Mouse (Mus musculus): Measurements from ENCODE around the gene Tatdn2.

The Tatdn2 gene

GRCm38 (mm10) chr6:113696582-113697221 lies at the start of gene Tatdn2:
Gene Tatdn2, plus strand, starts transcription at chr6:113697050.
- TF ChIP-seq GATA4 (IDR thresholded peaks at IDR 0.05; ENCODE audit: insufficient replicate concordance, low read length): no peak

- TF ChIP-seq GATA4 (IDR thresholded peaks at IDR 0.05; ENCODE audit: insufficient replicate concordance, low read length): no peak
These were observed 47.3 kb upstream of the Tatdn2 start for GRCm38 (mm10) chr6:113649346-113650196.

GRCm38 (mm10) chr6:113650197-113650640 lies 46.6 kb upstream of the Tatdn2 start:
- TF ChIP-seq GATA4 (IDR thresholded peaks at IDR 0.05; ENCODE audit: insufficient replicate concordance, low read length): no peak

GRCm38 (mm10) chr6:113651626-113652025 lies 45.2 kb upstream of the Tatdn2 start:
- TF ChIP-seq GATA4 (IDR thresholded peaks at IDR 0.05; ENCODE audit: insufficient replicate concordance, low read length): no peak

- no peak for TF ChIP-seq GATA4 (IDR thresholded peaks at IDR 0.05; ENCODE audit: insufficient replicate concordance, low read length)
These were observed 43.3 kb upstream of the Tatdn2 start for GRCm38 (mm10) chr6:113653551-113653950.

- TF ChIP-seq GATA4 (IDR thresholded peaks at IDR 0.05; ENCODE audit: insufficient replicate concordance, low read length): no peak
These were observed 42.7 kb upstream of the Tatdn2 start for GRCm38 (mm10) chr6:113654102-113654501.

GRCm38 (mm10) chr6:113654753-113655397 lies 42.0 kb upstream of the Tatdn2 start:
- TF ChIP-seq GATA4 (IDR thresholded peaks at IDR 0.05; ENCODE audit: insufficient replicate concordance, low read length): no peak

- no peak for TF ChIP-seq GATA4 (IDR thresholded peaks at IDR 0.05; ENCODE audit: insufficient replicate concordance, low read length)
These were observed 41.4 kb upstream of the Tatdn2 start for GRCm38 (mm10) chr6:113655475-113655874.

GRCm38 (mm10) chr6:113656847-113657246 lies 40.0 kb upstream of the Tatdn2 start:
- TF ChIP-seq GATA4 (IDR thresholded peaks at IDR 0.05; ENCODE audit: insufficient replicate concordance, low read length): no peak

- no peak for TF ChIP-seq GATA4 (IDR thresholded peaks at IDR 0.05; ENCODE audit: insufficient replicate concordance, low read length)
These were observed 38.6 kb upstream of the Tatdn2 start for GRCm38 (mm10) chr6:113658226-113658625.

GRCm38 (mm10) chr6:113659648-113660491 lies 37.0 kb upstream of the Tatdn2 start:
- TF ChIP-seq GATA4 (IDR thresholded peaks at IDR 0.05; ENCODE audit: insufficient replicate concordance, low read length): no peak

- TF ChIP-seq GATA4 (IDR thresholded peaks at IDR 0.05; ENCODE audit: insufficient replicate concordance, low read length): no peak
These were observed 36.1 kb upstream of the Tatdn2 start for GRCm38 (mm10) chr6:113660492-113661352.

- no peak for TF ChIP-seq GATA4 (IDR thresholded peaks at IDR 0.05; ENCODE audit: insufficient replicate concordance, low read length)
These were observed 35.3 kb upstream of the Tatdn2 start for GRCm38 (mm10) chr6:113661353-113662241.

All from liver, adult (tissue).